Mouse (Mus musculus) spleen, adult 2 months (tissue): ENCODE measurements around the gene Hnrnpdl. TPM values are rescaled to one million over a fixed set of nuclear protein-coding genes. Genes with fewer than 3 reads are reported as not detected.

Experiments
- DNase-seq, 2 experiments: peaks; one replicate each; pipeline versions ENCODE4 v3.0.0 to v3.0.0-alpha.2; 2012 to 2021; ENCODE audit warnings: low spot score in 2 of 2, low read depth in 1 of 2
- H3K27ac ChIP-seq: fragments of 200-500 bp; 2 replicates; pipeline ENCODE4 v1.5.1; 2012; ENCODE audit warnings: low read length, inconsistent platforms; ENCODE audit not compliant: insufficient read depth
- H3K27me3 ChIP-seq: fragments of 200-500 bp; 2 replicates; pipeline ENCODE4 v1.6.1; 2012; ENCODE audit warnings: mild to moderate bottlenecking, moderate library complexity, low read length, inconsistent platforms; ENCODE audit not compliant: control insufficient read depth, insufficient read depth
- H3K36me3 ChIP-seq: fragments of 200-500 bp; 2 replicates; pipeline ENCODE4 v1.6.1; 2012; ENCODE audit warnings: mild to moderate bottlenecking, low read length, inconsistent platforms; ENCODE audit not compliant: control insufficient read depth, insufficient read depth
- H3K4me1 ChIP-seq: fragments of 200-500 bp; 2 replicates; pipeline ENCODE4 v1.6.1; 2011; ENCODE audit warnings: inconsistent platforms; ENCODE audit not compliant: control insufficient read depth, insufficient read depth, insufficient read length
- H3K4me3 ChIP-seq: fragments of 200-500 bp; 2 replicates; pipeline ENCODE4 v1.5.1; 2011; ENCODE audit warnings: mild to moderate bottlenecking, inconsistent platforms; ENCODE audit not compliant: insufficient read depth, insufficient read length; ENCODE audit errors: extremely low read depth
- CTCF ChIP-seq: fragments of 200-500 bp; IDR thresholded peaks from 2 replicates; pipeline ENCODE4 v1.5.1; 2011; ENCODE audit warnings: mild to moderate bottlenecking, inconsistent platforms; ENCODE audit not compliant: insufficient read depth, insufficient read length, insufficient replicate concordance; ENCODE audit errors: extremely low read depth
- POLR2A ChIP-seq: fragments of 200-500 bp; IDR thresholded peaks from 2 replicates; pipeline ENCODE4 v1.6.1; 2011; ENCODE audit warnings: low read depth, low read length, inconsistent platforms
- WGBS: fragments of 180-500 bp; shearing (Covaris S2); methylation state at CpG from one replicate; pipeline ENCODE4 v1.1.7; 2018; 5-methylcytosine and 5-hydroxymethylcytosine counted together
- polyA plus RNA-seq: library from polyadenylated mRNA; depleted of rRNA; stranded (reverse); fragments of >200 nt; gene quantifications from 2 replicates; pipeline ENCODE4 v1.2.3, GENCODE M21; 2012

Hnrnpdl gene
- polyA plus RNA-seq, 1 experiment = 67.7 TPM

- Histone ChIP-seq H3K4me3 (no peak overlapping the region), H3K27ac (no peak overlapping the region), H3K36me3 (peaks cover 20% of the 10 kb centered on the region), H3K27me3 (no peaks in the 10 kb centered on the region), H3K4me1 (peaks cover 4% of the 10 kb centered on the region; the same call in 1 of the 2 replicates)
- 97% methylated on average over 2 of the region's 2 CpGs for WGBS
- TF ChIP-seq POLR2A (no peak), CTCF (no peak)
- DNase-seq = no peak
Observed at GRCm38 (mm10) chr5:100032107-100032506, 7.4 kb downstream of the Hnrnpdl start.

- Histone ChIP-seq H3K36me3 (peaks cover 13% of the 10 kb centered on the region), H3K27me3 (no peaks in the 10 kb centered on the region), H3K4me1 (no peaks in the 10 kb centered on the region), H3K4me3 (no peak overlapping the region), H3K27ac (no peak overlapping the region)
- no peak for TF ChIP-seq POLR2A
- no peak for TF ChIP-seq CTCF
- 62% methylated on average over 6 of the region's 6 CpGs for WGBS
- no peak for DNase-seq
Observed at GRCm38 (mm10) chr5:100030069-100030468, 9.4 kb downstream of the Hnrnpdl start.

- Histone ChIP-seq H3K4me3 (no peak overlapping the region), H3K36me3 (no peaks in the 10 kb centered on the region), H3K4me1 (no peaks in the 10 kb centered on the region), H3K27ac (no peak overlapping the region), H3K27me3 (no peaks in the 10 kb centered on the region)
- WGBS = 67% methylated on average over 1 of the region's 1 CpGs
- no peak for TF ChIP-seq CTCF
- DNase-seq = no peak
Observed at GRCm38 (mm10) chr5:100024868-100025267, 14.6 kb downstream of the Hnrnpdl start.

GRCm38 (mm10) chr5:100024403-100024802 is 15.1 kb downstream of the Hnrnpdl start:
- no peak for DNase-seq
- no peaks in the 10 kb centered on the region for H3K36me3 ChIP-seq
- no peaks in the 10 kb centered on the region for H3K27me3 ChIP-seq
- 81% methylated on average over 5 of the region's 5 CpGs for WGBS
- H3K4me3 ChIP-seq = no peak overlapping the region
- no peak for TF ChIP-seq POLR2A
- TF ChIP-seq CTCF = no peak
- no peaks in the 10 kb centered on the region for H3K4me1 ChIP-seq
- H3K27ac ChIP-seq = no peak overlapping the region

GRCm38 (mm10) chr5:100020089-100020488 is 19.4 kb downstream of the Hnrnpdl start:
- TF ChIP-seq POLR2A = no peak
- no peak for TF ChIP-seq CTCF
- Histone ChIP-seq H3K27me3 (no peaks in the 10 kb centered on the region), H3K27ac (no peak overlapping the region), H3K4me1 (no peaks in the 10 kb centered on the region), H3K4me3 (no peak overlapping the region), H3K36me3 (no peaks in the 10 kb centered on the region)
- DNase-seq = no peak

GRCm38 (mm10) chr5:100012599-100012998 is 26.9 kb downstream of the Hnrnpdl start:
- H3K4me3 ChIP-seq = no peak overlapping the region
- H3K4me1 ChIP-seq = no peaks in the 10 kb centered on the region
- TF ChIP-seq POLR2A (no peak), CTCF (no peak)
- H3K36me3 ChIP-seq = no peaks in the 10 kb centered on the region
- WGBS = 91% methylated on average over 9 of the region's 9 CpGs
- no peak overlapping the region for H3K27ac ChIP-seq
- H3K27me3 ChIP-seq = no peaks in the 10 kb centered on the region
- DNase-seq = no peak

- Histone ChIP-seq H3K27me3 (no peaks in the 10 kb centered on the region), H3K4me1 (no peaks in the 10 kb centered on the region), H3K4me3 (no peak overlapping the region), H3K27ac (no peak overlapping the region), H3K36me3 (no peaks in the 10 kb centered on the region)
- WGBS = 74% methylated on average over 3 of the region's 3 CpGs
- DNase-seq = no peak
- TF ChIP-seq CTCF (no peak), POLR2A (no peak)
Observed at GRCm38 (mm10) chr5:100008485-100008884, 31.0 kb downstream of the Hnrnpdl start.

GRCm38 (mm10) chr5:100007040-100007375 is 32.5 kb downstream of the Hnrnpdl start:
- Histone ChIP-seq H3K27me3 (no peaks in the 10 kb centered on the region), H3K4me3 (no peak overlapping the region), H3K27ac (no peak overlapping the region), H3K36me3 (no peaks in the 10 kb centered on the region), H3K4me1 (no peaks in the 10 kb centered on the region)
- DNase-seq = no peak
- WGBS = 90% methylated on average over 4 of the region's 4 CpGs
- TF ChIP-seq POLR2A (no peak), CTCF (no peak)
